Mouse (Mus musculus): ENCODE measurements around the gene Fam129b. TPM values are rescaled to one million over a fixed set of nuclear protein-coding genes. Genes with fewer than 3 reads are reported as not detected.

Fam129b gene
- polyA plus RNA-seq, 1 experiment from 2014 or later, result 5.9 TPM

DNA sequence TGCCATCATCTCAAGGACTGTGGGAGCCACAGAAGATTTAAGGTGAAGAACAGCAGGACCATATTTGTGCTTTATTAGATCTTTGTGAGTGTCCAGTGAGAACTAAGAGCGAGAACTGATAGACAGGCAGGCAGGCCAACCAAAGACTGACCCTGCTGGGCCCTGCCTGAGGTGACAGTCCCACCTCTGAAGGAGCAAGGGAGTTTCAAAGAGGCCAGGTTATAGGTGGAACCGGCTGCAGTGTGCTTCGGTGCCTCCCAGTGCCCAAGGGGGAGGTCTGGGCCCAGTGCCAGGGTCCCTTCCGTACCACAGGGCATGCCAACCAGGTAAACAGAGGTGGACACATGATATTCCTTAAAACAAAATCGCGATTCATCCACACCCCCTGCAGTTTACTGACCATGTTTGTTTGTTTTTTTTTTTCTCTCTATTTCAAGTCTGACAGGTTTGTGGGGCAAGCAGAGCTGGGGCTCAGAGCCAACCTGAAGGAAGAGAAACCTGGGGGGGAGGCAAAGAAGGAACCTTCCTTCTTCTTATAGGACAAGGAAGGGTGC, 6.1 kb upstream of the Fam129b start:
- Histone ChIP-seq H3K27me3 (ENCODE audit: insufficient read depth, low read length) (no peaks in the 10 kb centered on the region), H3K4me1 (ENCODE audit: insufficient read depth) (peaks cover 13% of the 10 kb centered on the region), H3K27ac (ENCODE audit: low read depth) (no peak overlapping the region), H3K9me3 (ENCODE audit: low read length) (no peaks in the 10 kb centered on the region), H3K9ac (replicated peaks) (no peak overlapping the region), H3K36me3 (replicated peaks; ENCODE audit: insufficient read depth, low read length) (no peaks in the 10 kb centered on the region), H3K4me2 (ENCODE audit: low read depth, low read length) (0 out of 2 replicates have a peak overlapping the region, but pooled peaks have one; percentile 4), H3K4me3 (ENCODE audit: low read depth, low read length) (no peak overlapping the region)
- ATAC-seq (no peak), DNase-seq (no peak)
- TF ChIP-seq EP300 (IDR thresholded peaks at IDR 0.05; ENCODE audit: low read depth) (no peak), CTCF (IDR thresholded peaks at IDR 0.05; ENCODE audit: low read depth) (no peak)
- WGBS (ENCODE audit: insufficient replicate concordance), result 53% methylated on average over 6 of the region's 6 CpGs

DNA sequence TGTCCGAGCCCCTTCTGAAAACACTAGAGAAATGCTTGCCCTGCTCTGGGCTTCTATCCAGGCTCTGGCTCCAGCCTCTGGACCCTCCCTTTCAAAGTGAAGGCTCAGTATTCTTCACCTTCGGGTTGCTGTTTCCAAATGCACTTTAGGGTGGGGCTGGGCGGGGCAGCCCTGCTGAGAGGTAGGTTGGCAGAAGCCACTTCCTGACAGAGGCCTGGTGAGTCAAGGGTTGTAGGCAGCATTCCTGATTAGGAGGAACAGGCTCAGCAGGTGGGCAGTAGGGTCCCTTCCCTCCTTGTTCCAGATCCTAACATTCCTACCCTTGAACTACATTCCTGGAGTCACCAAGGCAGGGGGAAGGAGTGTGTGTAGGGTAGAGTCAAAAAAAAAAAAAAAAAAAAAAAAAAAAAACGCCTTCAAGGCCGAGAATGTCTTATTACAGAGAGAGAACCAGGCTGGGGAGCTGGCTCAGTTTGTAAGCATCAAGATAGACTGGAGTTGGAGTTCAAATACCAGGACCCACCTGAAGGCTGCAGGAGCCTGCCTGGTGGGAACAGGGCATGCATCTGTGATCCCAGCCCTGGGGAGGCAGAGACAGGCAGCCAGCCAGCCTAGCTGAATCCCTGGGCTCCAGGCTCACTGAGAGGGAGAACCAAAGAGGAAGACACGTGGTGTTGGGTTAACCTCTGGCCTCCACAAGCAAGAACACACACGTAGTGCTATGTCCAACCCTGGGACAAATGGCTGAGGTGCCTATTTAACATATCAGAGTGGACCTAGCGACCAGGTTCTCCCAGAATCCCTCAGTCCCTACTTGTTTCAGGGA, 5.4 kb upstream of the Fam129b start:
- no peak overlapping the region for H3K4me3 ChIP-seq (ENCODE audit: low read depth, low read length)
- no peak for DNase-seq
- no peaks in the 10 kb centered on the region for H3K27me3 ChIP-seq (ENCODE audit: insufficient read depth, low read length)
- H3K36me3 ChIP-seq (replicated peaks; ENCODE audit: insufficient read depth, low read length), result no peaks in the 10 kb centered on the region
- H3K4me1 ChIP-seq (ENCODE audit: insufficient read depth), result peaks cover 16% of the 10 kb centered on the region
- H3K9ac ChIP-seq (replicated peaks), result no peak overlapping the region
- 0 out of 2 replicates have a peak overlapping the region, but pooled peaks have one; percentile 4 for H3K4me2 ChIP-seq (ENCODE audit: low read depth, low read length)
- no peaks in the 10 kb centered on the region for H3K9me3 ChIP-seq (ENCODE audit: low read length)
- H3K27ac ChIP-seq (ENCODE audit: low read depth), result no peak overlapping the region
- WGBS (ENCODE audit: insufficient replicate concordance), result 38% methylated on average over 7 of the region's 8 CpGs
- no peak for TF ChIP-seq EP300 (IDR thresholded peaks at IDR 0.05; ENCODE audit: low read depth)
- no peak for TF ChIP-seq CTCF (IDR thresholded peaks at IDR 0.05; ENCODE audit: low read depth)
- no peak for ATAC-seq

DNA sequence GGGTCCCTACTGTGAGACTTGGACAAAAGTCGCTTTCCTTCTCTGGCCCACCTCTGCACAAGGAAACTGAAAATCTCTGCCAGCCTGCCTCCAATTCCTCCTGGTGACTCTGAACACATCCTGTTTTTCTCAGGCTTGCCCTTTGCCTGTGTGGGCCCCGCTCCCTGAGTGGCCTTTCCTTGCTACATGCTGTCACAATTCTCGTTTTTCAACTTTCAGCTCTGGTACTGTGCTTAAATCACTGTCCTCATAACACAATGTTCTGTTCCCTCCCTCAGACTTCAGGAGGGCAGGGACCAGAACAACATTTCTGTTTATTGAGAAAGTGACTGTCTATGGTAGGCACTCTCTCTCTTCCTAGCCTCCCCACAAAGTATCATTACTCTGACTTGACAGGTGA, 1.8 kb upstream of the Fam129b start:
- Histone ChIP-seq H3K4me1 (ENCODE audit: insufficient read depth) (peaks cover 35% of the 10 kb centered on the region), H3K27ac (ENCODE audit: low read depth) (no peak overlapping the region), H3K27me3 (ENCODE audit: insufficient read depth, low read length) (no peaks in the 10 kb centered on the region), H3K4me3 (ENCODE audit: low read depth, low read length) (no peak overlapping the region), H3K9me3 (ENCODE audit: low read length) (no peaks in the 10 kb centered on the region), H3K4me2 (ENCODE audit: low read depth, low read length) (no peak overlapping the region), H3K36me3 (replicated peaks; ENCODE audit: insufficient read depth, low read length) (no peaks in the 10 kb centered on the region), H3K9ac (replicated peaks) (no peak overlapping the region)
- 70% methylated on average over 3 of the region's 3 CpGs for WGBS (ENCODE audit: insufficient replicate concordance)
- DNase-seq, result no peak
- ATAC-seq, result no peak
- TF ChIP-seq EP300 (IDR thresholded peaks at IDR 0.05; ENCODE audit: low read depth) (no peak), CTCF (IDR thresholded peaks at IDR 0.05; ENCODE audit: low read depth) (no peak)

DNA sequence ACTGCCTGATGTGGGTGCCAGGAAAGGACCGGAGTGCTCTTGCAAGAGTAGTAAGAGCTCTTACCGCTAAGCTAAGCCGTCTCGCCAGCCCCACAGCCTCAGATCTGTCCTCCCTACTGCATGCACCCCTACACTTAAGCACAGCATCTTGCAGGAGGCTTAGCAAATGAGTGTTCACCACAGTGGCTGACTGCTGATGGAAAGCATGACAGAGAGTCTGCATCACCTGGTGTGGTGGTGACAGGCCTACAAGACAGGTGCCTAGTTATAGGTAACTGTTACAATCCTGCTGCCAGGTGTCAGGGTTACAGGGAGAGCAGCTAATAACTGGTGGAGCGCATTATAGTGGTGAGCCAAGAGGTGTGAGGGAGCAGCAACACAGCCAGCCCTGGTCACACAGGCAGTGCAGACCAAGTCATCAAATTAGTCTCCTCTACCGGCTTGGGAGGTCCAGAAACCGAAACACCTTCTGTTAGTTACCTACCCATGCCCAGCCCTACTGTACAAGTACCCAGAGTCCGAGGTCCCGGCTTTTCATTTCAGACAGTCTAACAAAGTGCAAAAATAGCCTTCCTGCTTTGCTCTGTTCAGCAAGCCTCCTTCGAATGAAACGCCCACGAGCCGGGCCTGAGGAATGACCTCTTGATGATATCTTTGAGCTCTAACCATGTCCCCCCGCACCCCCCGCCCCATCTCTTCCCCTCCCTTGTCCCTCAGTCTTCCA, 801 bp upstream of the Fam129b start:
- DNase-seq (no peak), ATAC-seq (no peak)
- TF ChIP-seq EP300 (IDR thresholded peaks at IDR 0.05; ENCODE audit: low read depth), result no peak
- H3K4me1 ChIP-seq (ENCODE audit: insufficient read depth), result peaks cover 37% of the 10 kb centered on the region
- H3K27me3 ChIP-seq (ENCODE audit: insufficient read depth, low read length), result no peaks in the 10 kb centered on the region
- no peaks in the 10 kb centered on the region for H3K36me3 ChIP-seq (replicated peaks; ENCODE audit: insufficient read depth, low read length)
- H3K4me3 ChIP-seq (ENCODE audit: low read depth, low read length), result peak overlapping the region; percentile 71
- WGBS (ENCODE audit: insufficient replicate concordance), result 25% methylated on average over 15 of the region's 15 CpGs
- peak overlapping the region; percentile 97 for H3K4me2 ChIP-seq (ENCODE audit: low read depth, low read length)
- no peaks in the 10 kb centered on the region for H3K9me3 ChIP-seq (ENCODE audit: low read length)
- peak overlapping the region; percentile 82 for H3K9ac ChIP-seq (replicated peaks)
- H3K27ac ChIP-seq (ENCODE audit: low read depth), result peak overlapping the region; percentile 71; the same call in 1 of the 2 replicates

DNA sequence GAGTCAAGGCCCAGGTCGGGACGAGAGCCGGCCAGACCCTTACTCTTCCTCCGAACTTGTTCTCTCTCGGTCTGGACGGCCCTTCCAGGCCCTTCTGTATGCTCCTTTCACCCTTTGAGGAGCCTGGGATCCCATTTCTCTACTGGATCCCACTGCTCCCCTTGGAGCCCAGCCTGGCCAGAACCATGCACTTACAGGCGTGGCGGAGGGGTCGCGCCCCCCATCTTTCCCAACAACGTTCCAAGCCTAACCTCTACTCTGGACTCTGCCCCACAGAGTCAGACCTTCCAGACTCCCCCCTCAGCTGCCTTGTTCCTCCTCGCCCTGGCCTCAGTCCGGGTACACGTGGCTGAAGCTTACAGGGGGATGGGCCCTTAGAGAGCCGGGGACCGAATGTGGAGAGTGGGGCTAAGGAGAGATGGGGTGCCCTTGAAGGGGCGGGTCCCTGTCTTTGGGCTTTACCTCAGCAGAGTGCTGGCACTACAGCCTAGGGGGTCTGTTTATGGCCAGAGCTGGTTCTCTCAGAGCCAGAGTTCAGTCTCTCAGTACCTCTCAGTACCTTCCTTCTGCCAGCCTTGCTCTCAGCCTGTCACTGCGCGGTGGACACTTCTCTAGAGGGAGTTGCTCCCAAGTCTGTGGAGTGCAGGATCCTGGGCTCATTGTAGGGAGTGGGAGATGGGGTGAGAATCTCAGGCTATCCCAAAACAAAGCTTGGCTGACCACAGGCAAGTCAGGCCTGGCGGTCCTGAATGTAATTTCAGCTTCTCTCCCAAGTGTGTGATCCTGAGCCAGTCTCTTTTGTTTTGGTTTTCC, 782 bp downstream of the Fam129b start:
- ATAC-seq (peak; percentile 25; the same call in 1 of the 2 replicates), DNase-seq (no peak)
- no peaks in the 10 kb centered on the region for H3K36me3 ChIP-seq (replicated peaks; ENCODE audit: insufficient read depth, low read length)
- no peaks in the 10 kb centered on the region for H3K27me3 ChIP-seq (ENCODE audit: insufficient read depth, low read length)
- WGBS (ENCODE audit: insufficient replicate concordance), result 7% methylated on average over 20 of the region's 20 CpGs
- peak overlapping the region; percentile 82 for H3K9ac ChIP-seq (replicated peaks)
- H3K4me2 ChIP-seq (ENCODE audit: low read depth, low read length), result peak overlapping the region; percentile 97
- no peak for TF ChIP-seq CTCF (IDR thresholded peaks at IDR 0.05; ENCODE audit: low read depth)
- no peak for TF ChIP-seq EP300 (IDR thresholded peaks at IDR 0.05; ENCODE audit: low read depth)
- H3K27ac ChIP-seq (ENCODE audit: low read depth), result peak overlapping the region; percentile 71
- H3K9me3 ChIP-seq (ENCODE audit: low read length), result no peaks in the 10 kb centered on the region
- peak overlapping the region; percentile 71 for H3K4me3 ChIP-seq (ENCODE audit: low read depth, low read length)
- peaks cover 45% of the 10 kb centered on the region for H3K4me1 ChIP-seq (ENCODE audit: insufficient read depth)

Measured in liver, postnatal 0 days (tissue).